Mouse (Mus musculus): ENCODE results near the gene Rslcan18.
"Not testable (repeated sequence)": the region's sequence is repeated elsewhere in the genome, so short reads cannot be mapped to it uniquely, and the experiment has no call there.

Gene Rslcan18

GRCm38 (mm10) chr13:67116163-67116562, at the start of gene Rslcan18:
Gene Rslcan18, minus strand, starts transcription at chr13:67116263.
- not testable (repeated sequence) for DNase-seq

GRCm38 (mm10) chr13:67128038-67128721, 12.1 kb upstream of the Rslcan18 start:
- peak; percentile 85 to 90 for DNase-seq

GRCm38 (mm10) chr13:67127507-67127906, 11.4 kb upstream of the Rslcan18 start:
- DNase-seq, result not testable (repeated sequence)

- no peak for DNase-seq
Observed at GRCm38 (mm10) chr13:67124460-67124859, 8.4 kb upstream of the Rslcan18 start.

- DNase-seq, result not testable (repeated sequence)
Observed at GRCm38 (mm10) chr13:67121360-67121759, 5.3 kb upstream of the Rslcan18 start, which contains the start of gene Zfp759. Gene Zfp759, plus strand, starts transcription at chr13:67121660.

GRCm38 (mm10) chr13:67113287-67113686, 2.8 kb downstream of the Rslcan18 start:
- no peak for DNase-seq

GRCm38 (mm10) chr13:67112096-67112495, 4.0 kb downstream of the Rslcan18 start:
- DNase-seq, result no peak

GRCm38 (mm10) chr13:67108821-67109206, 7.2 kb downstream of the Rslcan18 start:
- peak in 1 of 2 experiments; percentile 49 for DNase-seq

- peak; percentile 93 to 94 for DNase-seq
Observed at GRCm38 (mm10) chr13:67108194-67108820, 7.8 kb downstream of the Rslcan18 start, which contains the start of gene Gm28557. Gene Gm28557, minus strand, starts transcription at chr13:67108604.

GRCm38 (mm10) chr13:67107681-67108080, 8.4 kb downstream of the Rslcan18 start:
- no peak for DNase-seq

GRCm38 (mm10) chr13:67097876-67098275, 18.2 kb downstream of the Rslcan18 start, which contains the start of gene Zfp708:
Gene Zfp708, minus strand, starts transcription at chr13:67097976.
- no peak for DNase-seq

- DNase-seq, result no peak
Observed at GRCm38 (mm10) chr13:67090154-67090553, 25.9 kb downstream of the Rslcan18 start.

- no peak for DNase-seq
Observed at GRCm38 (mm10) chr13:67081946-67082345, 34.1 kb downstream of the Rslcan18 start.

- peak; percentile 65 to 75 for DNase-seq
Observed at GRCm38 (mm10) chr13:67081142-67081713, 34.8 kb downstream of the Rslcan18 start.

- DNase-seq, result no peak
Observed at GRCm38 (mm10) chr13:67077244-67077643, 38.8 kb downstream of the Rslcan18 start.

GRCm38 (mm10) chr13:67072786-67073185, 43.3 kb downstream of the Rslcan18 start:
- no peak for DNase-seq

- DNase-seq, result no peak
Observed at GRCm38 (mm10) chr13:67065386-67065785, 50.7 kb downstream of the Rslcan18 start.

GRCm38 (mm10) chr13:67062427-67062826, 53.6 kb downstream of the Rslcan18 start:
- peak in 1 of 2 experiments; percentile 8 for DNase-seq

GRCm38 (mm10) chr13:67060786-67061358, 55.2 kb downstream of the Rslcan18 start, which contains the start of gene Zfp712:
Gene Zfp712, minus strand, starts transcription at chr13:67061170.
- peak; percentile 95 for DNase-seq

- peak; percentile 7 to 9 for DNase-seq
Observed at GRCm38 (mm10) chr13:67060161-67060785, 55.8 kb downstream of the Rslcan18 start.
